Mouse (Mus musculus): ENCODE data around the gene Nkiras2. TPM values are rescaled to one million over a fixed set of nuclear protein-coding genes. Genes with fewer than 3 reads are reported as not detected.
"Not testable (repeated sequence)": the region's sequence is repeated elsewhere in the genome, so short reads cannot be mapped to it uniquely, and the experiment has no call there.

Gene Nkiras2
- polyA plus RNA-seq, 1 experiment from 2014 or later = 65.4 TPM

- Histone ChIP-seq H3K27ac (ENCODE audit: low read depth, low read length) (no peak overlapping the region), H3K4me1 (ENCODE audit: control insufficient read depth, insufficient read depth, low read length) (peaks cover 22% of the 10 kb centered on the region), H3K4me2 (no peak overlapping the region), H3K27me3 (ENCODE audit: control insufficient read depth, insufficient read depth, low read length) (no peaks in the 10 kb centered on the region), H3K36me3 (ENCODE audit: control insufficient read depth, insufficient read depth, low read length) (no peaks in the 10 kb centered on the region), H3K9me3 (replicated peaks; ENCODE audit: control insufficient read depth, low read length) (no peaks in the 10 kb centered on the region), H3K9ac (ENCODE audit: low read depth, low read length) (no peak overlapping the region), H3K4me3 (ENCODE audit: low read depth, low read length) (no peak overlapping the region)
- WGBS (ENCODE audit: insufficient replicate concordance) = 88% methylated on average over 5 of the region's 5 CpGs
- ATAC-seq (replicated peaks; ENCODE audit: insufficient number of reproducible peaks, low FRiP score, low TSS enrichment) = no peak
Observed at GRCm38 (mm10) chr11:100616332-100616731, 2.7 kb upstream of the Nkiras2 start.

GRCm38 (mm10) chr11:100616836-100617235 lies 2.2 kb upstream of the Nkiras2 start:
- H3K36me3 ChIP-seq (ENCODE audit: control insufficient read depth, insufficient read depth, low read length); H3K9ac ChIP-seq (ENCODE audit: low read depth, low read length); H3K27me3 ChIP-seq (ENCODE audit: control insufficient read depth, insufficient read depth, low read length); H3K27ac ChIP-seq (ENCODE audit: low read depth, low read length); H3K4me3 ChIP-seq (ENCODE audit: low read depth, low read length); H3K9me3 ChIP-seq (replicated peaks; ENCODE audit: control insufficient read depth, low read length); ATAC-seq (replicated peaks; ENCODE audit: insufficient number of reproducible peaks, low FRiP score, low TSS enrichment); H3K4me2 ChIP-seq: not testable (repeated sequence)
- H3K4me1 ChIP-seq (ENCODE audit: control insufficient read depth, insufficient read depth, low read length) = peaks cover 22% of the 10 kb centered on the region
- 90% methylated on average over 7 of the region's 7 CpGs for WGBS (ENCODE audit: insufficient replicate concordance)

GRCm38 (mm10) chr11:100617480-100617879 lies 1.6 kb upstream of the Nkiras2 start:
- H3K4me1 ChIP-seq (ENCODE audit: control insufficient read depth, insufficient read depth, low read length) = peaks cover 19% of the 10 kb centered on the region
- WGBS (ENCODE audit: insufficient replicate concordance) = 80% methylated on average over 4 of the region's 4 CpGs
- H3K4me2 ChIP-seq = peak overlapping the region; percentile 88
- no peaks in the 10 kb centered on the region for H3K36me3 ChIP-seq (ENCODE audit: control insufficient read depth, insufficient read depth, low read length)
- 0 out of 2 replicates have a peak overlapping the region, but pooled peaks have one; percentile 90 for H3K4me3 ChIP-seq (ENCODE audit: low read depth, low read length)
- H3K27ac ChIP-seq (ENCODE audit: low read depth, low read length) = no peak overlapping the region
- H3K27me3 ChIP-seq (ENCODE audit: control insufficient read depth, insufficient read depth, low read length) = no peaks in the 10 kb centered on the region
- no peaks in the 10 kb centered on the region for H3K9me3 ChIP-seq (replicated peaks; ENCODE audit: control insufficient read depth, low read length)
- ATAC-seq (replicated peaks; ENCODE audit: insufficient number of reproducible peaks, low FRiP score, low TSS enrichment) = no peak
- no peak overlapping the region for H3K9ac ChIP-seq (ENCODE audit: low read depth, low read length)

- peak; percentile 91 for ATAC-seq (replicated peaks; ENCODE audit: insufficient number of reproducible peaks, low FRiP score, low TSS enrichment)
- under 1% methylated on average over 40 of the region's 40 CpGs for WGBS (ENCODE audit: insufficient replicate concordance)
Observed at GRCm38 (mm10) chr11:100619485-100619975, 486 bp downstream of the Nkiras2 start.

GRCm38 (mm10) chr11:100619982-100620381 lies 938 bp downstream of the Nkiras2 start, which contains the start of gene Dnajc7:
Gene Dnajc7, minus strand, starts transcription at chr11:100620168.
- H3K4me1 ChIP-seq (ENCODE audit: control insufficient read depth, insufficient read depth, low read length) = peaks cover 25% of the 10 kb centered on the region
- H3K36me3 ChIP-seq (ENCODE audit: control insufficient read depth, insufficient read depth, low read length) = no peaks in the 10 kb centered on the region
- peak within 1 kb of the TSS; percentile 93 for H3K9ac ChIP-seq (ENCODE audit: low read depth, low read length)
- ATAC-seq (replicated peaks; ENCODE audit: insufficient number of reproducible peaks, low FRiP score, low TSS enrichment) = no peak
- no peaks in the 10 kb centered on the region for H3K9me3 ChIP-seq (replicated peaks; ENCODE audit: control insufficient read depth, low read length)
- H3K4me2 ChIP-seq = peak within 1 kb of the TSS; percentile 88
- H3K27ac ChIP-seq (ENCODE audit: low read depth, low read length) = peak within 1 kb of the TSS; percentile 94
- no peaks in the 10 kb centered on the region for H3K27me3 ChIP-seq (ENCODE audit: control insufficient read depth, insufficient read depth, low read length)
- WGBS (ENCODE audit: insufficient replicate concordance) = 6% methylated on average over 11 of the region's 11 CpGs
- peak within 1 kb of the TSS; percentile 90 for H3K4me3 ChIP-seq (ENCODE audit: low read depth, low read length)

More at GRCm38 (mm10) chr11:100619485-100619975, 486 bp downstream of the Nkiras2 start:
- H3K4me1 ChIP-seq (ENCODE audit: control insufficient read depth, insufficient read depth, low read length) = peaks cover 25% of the 10 kb centered on the region
- H3K4me3 ChIP-seq (ENCODE audit: low read depth, low read length) = peak overlapping the region; percentile 90
- no peaks in the 10 kb centered on the region for H3K36me3 ChIP-seq (ENCODE audit: control insufficient read depth, insufficient read depth, low read length)
- no peaks in the 10 kb centered on the region for H3K9me3 ChIP-seq (replicated peaks; ENCODE audit: control insufficient read depth, low read length)
- peak overlapping the region; percentile 88 for H3K4me2 ChIP-seq
- peak overlapping the region; percentile 94 for H3K27ac ChIP-seq (ENCODE audit: low read depth, low read length)
- peak overlapping the region; percentile 93 for H3K9ac ChIP-seq (ENCODE audit: low read depth, low read length)
- H3K27me3 ChIP-seq (ENCODE audit: control insufficient read depth, insufficient read depth, low read length) = no peaks in the 10 kb centered on the region

GRCm38 (mm10) chr11:100622714-100623113 lies 3.7 kb downstream of the Nkiras2 start:
- Histone ChIP-seq H3K4me2 (peak overlapping the region; percentile 77), H3K4me1 (ENCODE audit: control insufficient read depth, insufficient read depth, low read length) (peaks cover 19% of the 10 kb centered on the region), H3K36me3 (ENCODE audit: control insufficient read depth, insufficient read depth, low read length) (peaks cover 11% of the 10 kb centered on the region; the same call in 1 of the 2 replicates), H3K27me3 (ENCODE audit: control insufficient read depth, insufficient read depth, low read length) (no peaks in the 10 kb centered on the region), H3K9ac (ENCODE audit: low read depth, low read length) (peak overlapping the region; percentile 89), H3K27ac (ENCODE audit: low read depth, low read length) (peak overlapping the region; percentile 83), H3K9me3 (replicated peaks; ENCODE audit: control insufficient read depth, low read length) (no peaks in the 10 kb centered on the region), H3K4me3 (ENCODE audit: low read depth, low read length) (peak overlapping the region; percentile 85)
- peak; percentile 77 for ATAC-seq (replicated peaks; ENCODE audit: insufficient number of reproducible peaks, low FRiP score, low TSS enrichment)
- 1% methylated on average over 24 of the region's 24 CpGs for WGBS (ENCODE audit: insufficient replicate concordance)

GRCm38 (mm10) chr11:100623867-100624266 lies 4.8 kb downstream of the Nkiras2 start:
- Histone ChIP-seq H3K4me1 (ENCODE audit: control insufficient read depth, insufficient read depth, low read length) (peaks cover 15% of the 10 kb centered on the region), H3K9ac (ENCODE audit: low read depth, low read length) (peak overlapping the region; percentile 43; the same call in 1 of the 2 replicates), H3K4me3 (ENCODE audit: low read depth, low read length) (peak overlapping the region; percentile 85; the same call in 1 of the 2 replicates), H3K27me3 (ENCODE audit: control insufficient read depth, insufficient read depth, low read length) (no peaks in the 10 kb centered on the region), H3K27ac (ENCODE audit: low read depth, low read length) (no peak overlapping the region), H3K36me3 (ENCODE audit: control insufficient read depth, insufficient read depth, low read length) (peaks cover 11% of the 10 kb centered on the region; the same call in 1 of the 2 replicates), H3K9me3 (replicated peaks; ENCODE audit: control insufficient read depth, low read length) (no peaks in the 10 kb centered on the region), H3K4me2 (peak overlapping the region; percentile 77)
- no peak for ATAC-seq (replicated peaks; ENCODE audit: insufficient number of reproducible peaks, low FRiP score, low TSS enrichment)
- WGBS (ENCODE audit: insufficient replicate concordance) = 57% methylated on average over 5 of the region's 5 CpGs

GRCm38 (mm10) chr11:100625754-100626700 lies 7.0 kb downstream of the Nkiras2 start:
- Histone ChIP-seq H3K4me1 (ENCODE audit: control insufficient read depth, insufficient read depth, low read length) (peaks cover 9% of the 10 kb centered on the region), H3K9ac (ENCODE audit: low read depth, low read length) (no peak overlapping the region), H3K4me3 (ENCODE audit: low read depth, low read length) (no peak overlapping the region), H3K36me3 (ENCODE audit: control insufficient read depth, insufficient read depth, low read length) (peaks cover 11% of the 10 kb centered on the region; the same call in 1 of the 2 replicates), H3K27me3 (ENCODE audit: control insufficient read depth, insufficient read depth, low read length) (peaks cover 3% of the 10 kb centered on the region; the same call in 1 of the 2 replicates), H3K4me2 (no peak overlapping the region), H3K9me3 (replicated peaks; ENCODE audit: control insufficient read depth, low read length) (no peaks in the 10 kb centered on the region), H3K27ac (ENCODE audit: low read depth, low read length) (no peak overlapping the region)
- no peak for ATAC-seq (replicated peaks; ENCODE audit: insufficient number of reproducible peaks, low FRiP score, low TSS enrichment)
- 92% methylated on average over 23 of the region's 23 CpGs for WGBS (ENCODE audit: insufficient replicate concordance)

All from heart, embryonic 11.5 days (tissue).